Mouse (Mus musculus) cerebellum, adult 2 months (tissue): ENCODE results near the gene Tbc1d19.

Experiments
- CTCF ChIP-seq: fragments of 200-500 bp; IDR thresholded peaks from 2 replicates; pipeline ENCODE4 v1.5.1; 2011; ENCODE audit warnings: low read depth, mild to moderate bottlenecking, control low read depth, low read length, moderate library complexity, borderline replicate concordance; ENCODE audit not compliant: insufficient read depth
- POLR2A ChIP-seq: fragments of 200-500 bp; IDR thresholded peaks from 2 replicates; pipeline ENCODE4 v1.6.1; 2011; ENCODE audit warnings: low read length, control low read depth, borderline replicate concordance; ENCODE audit not compliant: insufficient read depth

DNA sequence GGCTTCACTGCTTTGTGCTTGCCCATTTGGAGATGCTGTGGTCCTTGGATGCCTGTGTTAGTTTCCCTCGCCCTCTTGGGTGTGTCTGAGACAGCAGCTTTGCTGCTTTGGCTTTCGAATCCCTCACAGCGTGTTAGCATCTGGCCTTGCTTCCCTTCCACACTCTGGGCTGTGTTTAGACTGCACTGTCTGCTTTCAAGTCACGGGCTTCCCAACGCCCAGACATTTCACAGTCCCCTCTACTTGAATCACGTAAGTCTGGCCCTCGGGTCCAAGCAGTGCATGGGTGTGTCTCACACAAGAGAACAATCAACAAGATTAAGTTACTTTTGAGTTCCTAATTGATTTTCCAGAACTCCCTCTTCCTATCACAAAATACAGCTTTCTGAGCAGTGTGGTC is 140.8 kb downstream of the Tbc1d19 start:
- TF ChIP-seq CTCF (no peak), POLR2A (no peak)
